Mouse (Mus musculus): Measurements from ENCODE around the gene Rgs6. TPM values are rescaled to one million over a fixed set of nuclear protein-coding genes. Genes with fewer than 3 reads are reported as not detected.
A peak's percentile ranks its signal among the peaks of the same experiment; 100 is the strongest.

Gene Rgs6
- polyA plus RNA-seq, 1 experiment from 2014 or later = 0.92 TPM

- ATAC-seq (ENCODE audit: low FRiP score, low TSS enrichment) = 0 out of 2 replicates have a peak, but pooled peaks have one; percentile 53
- Histone ChIP-seq H3K9ac (ENCODE audit: low read depth, low read length) (no peak overlapping the region), H3K4me3 (ENCODE audit: low read length) (no peak overlapping the region), H3K4me2 (replicated peaks; ENCODE audit: low read depth, low read length) (no peak overlapping the region), H3K9me3 (ENCODE audit: control insufficient read depth, low read length) (no peaks in the 10 kb centered on the region), H3K27me3 (ENCODE audit: control insufficient read depth, insufficient read depth, low read length) (no peaks in the 10 kb centered on the region), H3K27ac (ENCODE audit: low read depth, low read length) (no peak overlapping the region), H3K36me3 (ENCODE audit: control insufficient read depth, insufficient read depth, low read length) (no peaks in the 10 kb centered on the region), H3K4me1 (ENCODE audit: control insufficient read depth, insufficient read depth, low read length) (peaks cover 14% of the 10 kb centered on the region)
- WGBS = 29% methylated on average over 7 of the region's 7 CpGs
These were observed 670 bp upstream of the Rgs6 start for GRCm38 (mm10) chr12:82587348-82587895.

GRCm38 (mm10) chr12:82588846-82589630, 946 bp downstream of the Rgs6 start:
- H3K9me3 ChIP-seq (ENCODE audit: control insufficient read depth, low read length) = no peaks in the 10 kb centered on the region
- H3K27me3 ChIP-seq (ENCODE audit: control insufficient read depth, insufficient read depth, low read length) = no peaks in the 10 kb centered on the region
- no peaks in the 10 kb centered on the region for H3K36me3 ChIP-seq (ENCODE audit: control insufficient read depth, insufficient read depth, low read length)
- H3K4me3 ChIP-seq (ENCODE audit: low read length) = no peak overlapping the region
- 31% methylated on average over 18 of the region's 19 CpGs for WGBS
- peaks cover 14% of the 10 kb centered on the region for H3K4me1 ChIP-seq (ENCODE audit: control insufficient read depth, insufficient read depth, low read length)
- H3K4me2 ChIP-seq (replicated peaks; ENCODE audit: low read depth, low read length) = no peak overlapping the region
- ATAC-seq (ENCODE audit: low FRiP score, low TSS enrichment) = no peak
- no peak overlapping the region for H3K9ac ChIP-seq (ENCODE audit: low read depth, low read length)
- H3K27ac ChIP-seq (ENCODE audit: low read depth, low read length) = no peak overlapping the region

GRCm38 (mm10) chr12:82599011-82599410, 10.9 kb downstream of the Rgs6 start:
- H3K4me2 ChIP-seq (replicated peaks; ENCODE audit: low read depth, low read length) = no peak overlapping the region
- 86% methylated on average over 2 of the region's 2 CpGs for WGBS
- no peaks in the 10 kb centered on the region for H3K27me3 ChIP-seq (ENCODE audit: control insufficient read depth, insufficient read depth, low read length)
- no peak overlapping the region for H3K4me3 ChIP-seq (ENCODE audit: low read length)
- H3K4me1 ChIP-seq (ENCODE audit: control insufficient read depth, insufficient read depth, low read length) = no peaks in the 10 kb centered on the region
- H3K36me3 ChIP-seq (ENCODE audit: control insufficient read depth, insufficient read depth, low read length) = no peaks in the 10 kb centered on the region
- ATAC-seq (ENCODE audit: low FRiP score, low TSS enrichment) = no peak
- H3K9me3 ChIP-seq (ENCODE audit: control insufficient read depth, low read length) = no peaks in the 10 kb centered on the region
- H3K27ac ChIP-seq (ENCODE audit: low read depth, low read length) = no peak overlapping the region
- no peak overlapping the region for H3K9ac ChIP-seq (ENCODE audit: low read depth, low read length)

- no peaks in the 10 kb centered on the region for H3K36me3 ChIP-seq (ENCODE audit: control insufficient read depth, insufficient read depth, low read length)
- ATAC-seq (ENCODE audit: low FRiP score, low TSS enrichment) = no peak
- H3K9ac ChIP-seq (ENCODE audit: low read depth, low read length) = no peak overlapping the region
- 69% methylated on average over 6 of the region's 6 CpGs for WGBS
- H3K27ac ChIP-seq (ENCODE audit: low read depth, low read length) = no peak overlapping the region
- H3K4me1 ChIP-seq (ENCODE audit: control insufficient read depth, insufficient read depth, low read length) = no peaks in the 10 kb centered on the region
- no peak overlapping the region for H3K4me2 ChIP-seq (replicated peaks; ENCODE audit: low read depth, low read length)
- H3K4me3 ChIP-seq (ENCODE audit: low read length) = no peak overlapping the region
- H3K27me3 ChIP-seq (ENCODE audit: control insufficient read depth, insufficient read depth, low read length) = no peaks in the 10 kb centered on the region
- no peaks in the 10 kb centered on the region for H3K9me3 ChIP-seq (ENCODE audit: control insufficient read depth, low read length)
These were observed 12.3 kb downstream of the Rgs6 start for GRCm38 (mm10) chr12:82600406-82600805.

- Histone ChIP-seq H3K4me3 (ENCODE audit: low read length) (no peak overlapping the region), H3K4me1 (ENCODE audit: control insufficient read depth, insufficient read depth, low read length) (no peaks in the 10 kb centered on the region), H3K9me3 (ENCODE audit: control insufficient read depth, low read length) (no peaks in the 10 kb centered on the region), H3K36me3 (ENCODE audit: control insufficient read depth, insufficient read depth, low read length) (no peaks in the 10 kb centered on the region), H3K27me3 (ENCODE audit: control insufficient read depth, insufficient read depth, low read length) (no peaks in the 10 kb centered on the region), H3K4me2 (replicated peaks; ENCODE audit: low read depth, low read length) (no peak overlapping the region), H3K27ac (ENCODE audit: low read depth, low read length) (no peak overlapping the region), H3K9ac (ENCODE audit: low read depth, low read length) (no peak overlapping the region)
- 82% methylated on average over 4 of the region's 4 CpGs for WGBS
- ATAC-seq (ENCODE audit: low FRiP score, low TSS enrichment) = no peak
These were observed 14.7 kb downstream of the Rgs6 start for GRCm38 (mm10) chr12:82602823-82603222.

- no peak overlapping the region for H3K27ac ChIP-seq (ENCODE audit: low read depth, low read length)
- no peaks in the 10 kb centered on the region for H3K36me3 ChIP-seq (ENCODE audit: control insufficient read depth, insufficient read depth, low read length)
- H3K4me2 ChIP-seq (replicated peaks; ENCODE audit: low read depth, low read length) = no peak overlapping the region
- no peak overlapping the region for H3K4me3 ChIP-seq (ENCODE audit: low read length)
- no peak for ATAC-seq (ENCODE audit: low FRiP score, low TSS enrichment)
- 59% methylated on average over 1 of the region's 1 CpGs for WGBS
- H3K27me3 ChIP-seq (ENCODE audit: control insufficient read depth, insufficient read depth, low read length) = no peaks in the 10 kb centered on the region
- no peaks in the 10 kb centered on the region for H3K9me3 ChIP-seq (ENCODE audit: control insufficient read depth, low read length)
- H3K9ac ChIP-seq (ENCODE audit: low read depth, low read length) = no peak overlapping the region
- no peaks in the 10 kb centered on the region for H3K4me1 ChIP-seq (ENCODE audit: control insufficient read depth, insufficient read depth, low read length)
These were observed 15.2 kb downstream of the Rgs6 start for GRCm38 (mm10) chr12:82603308-82603707.

GRCm38 (mm10) chr12:82603979-82604378, 15.9 kb downstream of the Rgs6 start:
- WGBS = 73% methylated on average over 4 of the region's 4 CpGs

GRCm38 (mm10) chr12:82612769-82613660, 24.9 kb downstream of the Rgs6 start:
- no peak overlapping the region for H3K4me2 ChIP-seq (replicated peaks; ENCODE audit: low read depth, low read length)
- 84% methylated on average over 13 of the region's 13 CpGs for WGBS
- no peaks in the 10 kb centered on the region for H3K36me3 ChIP-seq (ENCODE audit: control insufficient read depth, insufficient read depth, low read length)
- H3K27ac ChIP-seq (ENCODE audit: low read depth, low read length) = no peak overlapping the region
- H3K4me3 ChIP-seq (ENCODE audit: low read length) = no peak overlapping the region
- no peaks in the 10 kb centered on the region for H3K9me3 ChIP-seq (ENCODE audit: control insufficient read depth, low read length)
- H3K9ac ChIP-seq (ENCODE audit: low read depth, low read length) = no peak overlapping the region
- H3K27me3 ChIP-seq (ENCODE audit: control insufficient read depth, insufficient read depth, low read length) = peaks cover 21% of the 10 kb centered on the region
- no peak for ATAC-seq (ENCODE audit: low FRiP score, low TSS enrichment)
- no peaks in the 10 kb centered on the region for H3K4me1 ChIP-seq (ENCODE audit: control insufficient read depth, insufficient read depth, low read length)

More at GRCm38 (mm10) chr12:82603979-82604378, 15.9 kb downstream of the Rgs6 start:
- Histone ChIP-seq H3K4me1 (ENCODE audit: control insufficient read depth, insufficient read depth, low read length) (no peaks in the 10 kb centered on the region), H3K4me3 (ENCODE audit: low read length) (no peak overlapping the region), H3K27ac (ENCODE audit: low read depth, low read length) (no peak overlapping the region), H3K36me3 (ENCODE audit: control insufficient read depth, insufficient read depth, low read length) (no peaks in the 10 kb centered on the region), H3K9me3 (ENCODE audit: control insufficient read depth, low read length) (no peaks in the 10 kb centered on the region), H3K4me2 (replicated peaks; ENCODE audit: low read depth, low read length) (no peak overlapping the region), H3K27me3 (ENCODE audit: control insufficient read depth, insufficient read depth, low read length) (no peaks in the 10 kb centered on the region), H3K9ac (ENCODE audit: low read depth, low read length) (no peak overlapping the region)
- no peak for ATAC-seq (ENCODE audit: low FRiP score, low TSS enrichment)

All from kidney, embryonic 14.5 days (tissue).